Mouse (Mus musculus): Measurements from ENCODE around the gene Myom1. TPM values are rescaled to one million over a fixed set of nuclear protein-coding genes. Genes with fewer than 3 reads are reported as not detected.

Myom1 gene
- polyA plus RNA-seq, 1 experiment from 2014 or later = 10.8 TPM

DNA sequence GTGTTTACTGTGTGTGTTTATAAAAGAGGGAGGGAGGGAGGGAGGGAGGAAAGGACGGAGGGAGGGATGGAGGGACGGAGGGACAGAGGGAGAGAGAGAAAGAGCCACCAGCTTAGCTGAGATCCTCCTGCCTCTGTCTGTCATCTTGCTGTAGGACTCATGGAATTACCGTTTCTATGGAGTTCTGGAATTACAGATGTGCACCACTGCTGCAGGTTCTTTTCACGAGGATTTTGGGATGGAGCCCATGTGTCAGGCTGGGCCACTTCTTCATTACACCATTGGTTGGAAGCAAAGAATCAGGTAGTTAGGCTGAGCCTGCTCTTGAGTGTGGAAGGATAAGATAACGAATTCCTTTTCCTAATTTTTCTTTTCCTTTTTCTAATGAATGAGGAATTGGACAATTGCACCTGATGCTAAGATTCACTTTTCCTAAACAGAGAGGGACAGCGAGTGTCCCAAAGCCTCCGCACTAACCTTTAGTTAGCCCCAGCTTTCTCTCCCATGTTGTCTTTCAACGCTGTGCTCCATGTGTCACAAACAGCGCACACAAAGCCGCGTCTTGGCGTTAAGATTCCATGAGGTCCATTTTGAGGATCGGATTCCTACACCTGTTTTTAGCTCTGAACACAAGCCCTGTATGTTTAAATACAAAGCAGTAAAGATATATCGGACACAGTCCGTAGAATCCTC lies 16.3 kb downstream of the Myom1 start:
- Histone ChIP-seq H3K9ac (ENCODE audit: low read depth, low read length) (no peak overlapping the region), H3K4me3 (ENCODE audit: low read length) (no peak overlapping the region), H3K4me2 (ENCODE audit: low read depth, low read length) (peak overlapping the region; percentile 34; the same call in 1 of the 2 replicates), H3K4me1 (ENCODE audit: control insufficient read depth, insufficient read depth, low read length) (peaks cover 8% of the 10 kb centered on the region), H3K36me3 (ENCODE audit: control insufficient read depth, insufficient read depth, low read length) (no peaks in the 10 kb centered on the region), H3K27me3 (replicated peaks; ENCODE audit: control insufficient read depth, insufficient read depth, low read length) (no peaks in the 10 kb centered on the region), H3K27ac (ENCODE audit: low read length) (no peak overlapping the region), H3K9me3 (ENCODE audit: control insufficient read depth, low read length) (no peaks in the 10 kb centered on the region)
- 82% methylated on average over 15 of the region's 15 CpGs for WGBS
- no peak for ATAC-seq

DNA sequence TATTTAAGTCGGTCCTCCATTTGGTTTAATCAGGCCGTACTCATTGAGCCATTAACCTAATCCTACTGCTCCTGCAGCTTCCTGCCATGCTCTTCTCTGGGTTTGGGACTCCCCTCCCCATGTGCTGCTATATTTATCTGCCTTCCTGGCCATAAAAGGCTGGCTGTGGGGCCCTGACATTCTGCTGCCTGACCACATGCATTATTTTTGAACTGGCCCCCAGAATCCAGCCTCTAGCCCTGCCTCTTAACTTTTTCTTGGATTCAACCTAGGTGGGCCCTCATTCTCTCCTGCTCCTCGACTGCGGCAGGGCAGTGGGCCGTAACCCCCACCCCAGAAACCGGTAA lies 16.8 kb downstream of the Myom1 start:
- 20% methylated on average over 6 of the region's 6 CpGs for WGBS

DNA sequence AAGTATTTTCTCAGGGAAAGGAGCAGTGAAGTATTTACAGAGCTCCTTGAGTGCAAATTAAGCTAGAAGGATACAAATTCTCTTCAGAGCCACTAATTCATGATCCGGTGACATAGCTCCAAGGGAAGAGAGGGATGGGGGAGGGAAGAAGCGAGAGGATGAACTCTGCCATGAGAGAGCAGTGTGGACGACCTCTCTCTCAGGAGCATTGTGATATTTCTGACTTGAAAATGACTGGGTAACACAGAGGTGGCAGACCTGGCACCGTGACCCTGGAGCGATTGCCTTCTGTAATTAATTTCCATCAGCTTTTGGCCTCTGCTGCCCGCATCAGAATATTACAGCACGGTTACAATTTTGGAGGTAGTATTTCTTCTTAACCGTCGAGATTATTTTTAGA lies 17.4 kb downstream of the Myom1 start:
- Histone ChIP-seq H3K4me1 (ENCODE audit: control insufficient read depth, insufficient read depth, low read length) (peaks cover 8% of the 10 kb centered on the region), H3K36me3 (ENCODE audit: control insufficient read depth, insufficient read depth, low read length) (no peaks in the 10 kb centered on the region), H3K9ac (ENCODE audit: low read depth, low read length) (peak overlapping the region; percentile 58), H3K27me3 (replicated peaks; ENCODE audit: control insufficient read depth, insufficient read depth, low read length) (no peaks in the 10 kb centered on the region), H3K27ac (ENCODE audit: low read length) (peak overlapping the region; percentile 50), H3K4me2 (ENCODE audit: low read depth, low read length) (peak overlapping the region; percentile 34; the same call in 1 of the 2 replicates), H3K9me3 (ENCODE audit: control insufficient read depth, low read length) (no peaks in the 10 kb centered on the region), H3K4me3 (ENCODE audit: low read length) (peak overlapping the region; percentile 28)
- 59% methylated on average over 9 of the region's 9 CpGs for WGBS
- ATAC-seq = 0 out of 2 replicates have a peak, but pooled peaks have one; percentile 49

More for the DNA sequence above, 16.8 kb downstream of the Myom1 start:
- peak overlapping the region; percentile 34 for H3K4me2 ChIP-seq (ENCODE audit: low read depth, low read length)
- peaks cover 8% of the 10 kb centered on the region for H3K4me1 ChIP-seq (ENCODE audit: control insufficient read depth, insufficient read depth, low read length)
- peak overlapping the region; percentile 50 for H3K27ac ChIP-seq (ENCODE audit: low read length)
- no peaks in the 10 kb centered on the region for H3K36me3 ChIP-seq (ENCODE audit: control insufficient read depth, insufficient read depth, low read length)
- H3K9ac ChIP-seq (ENCODE audit: low read depth, low read length) = peak overlapping the region; percentile 58
- H3K27me3 ChIP-seq (replicated peaks; ENCODE audit: control insufficient read depth, insufficient read depth, low read length) = no peaks in the 10 kb centered on the region
- ATAC-seq = peak; percentile 58; the same call in 1 of the 2 replicates
- H3K4me3 ChIP-seq (ENCODE audit: low read length) = peak overlapping the region; percentile 28
- H3K9me3 ChIP-seq (ENCODE audit: control insufficient read depth, low read length) = no peaks in the 10 kb centered on the region

- 88% methylated on average over 13 of the region's 13 CpGs for WGBS
- ATAC-seq = no peak
Observed at GRCm38 (mm10) chr17:71022841-71023240, 20.4 kb downstream of the Myom1 start.

DNA sequence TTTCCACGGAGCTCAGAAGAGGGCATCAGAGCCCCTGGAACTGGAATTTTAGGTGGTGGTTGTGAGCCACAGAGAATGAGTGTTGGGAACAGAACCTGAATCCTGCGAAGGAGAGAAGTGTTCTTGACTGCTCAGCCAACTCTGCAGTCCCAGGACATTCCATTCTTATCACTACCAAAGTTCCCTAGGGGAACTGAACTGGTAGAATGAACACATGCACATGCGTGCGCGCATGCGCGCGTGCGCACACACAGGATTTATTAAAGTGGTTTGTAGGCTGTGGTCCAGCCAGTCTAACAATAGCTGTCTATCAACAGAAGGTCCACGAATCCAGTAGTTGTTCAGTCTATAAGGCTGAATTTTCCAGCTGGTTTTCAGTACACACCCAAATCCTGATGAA lies 21.6 kb downstream of the Myom1 start:
- no peak for ATAC-seq
- Histone ChIP-seq H3K9me3 (ENCODE audit: control insufficient read depth, low read length) (no peaks in the 10 kb centered on the region), H3K4me2 (ENCODE audit: low read depth, low read length) (no peak overlapping the region), H3K9ac (ENCODE audit: low read depth, low read length) (no peak overlapping the region), H3K27me3 (replicated peaks; ENCODE audit: control insufficient read depth, insufficient read depth, low read length) (no peaks in the 10 kb centered on the region), H3K27ac (ENCODE audit: low read length) (no peak overlapping the region), H3K36me3 (ENCODE audit: control insufficient read depth, insufficient read depth, low read length) (no peaks in the 10 kb centered on the region), H3K4me1 (ENCODE audit: control insufficient read depth, insufficient read depth, low read length) (peaks cover 7% of the 10 kb centered on the region), H3K4me3 (ENCODE audit: low read length) (no peak overlapping the region)
- WGBS = 91% methylated on average over 10 of the region's 10 CpGs

More at GRCm38 (mm10) chr17:71022841-71023240, 20.4 kb downstream of the Myom1 start:
- Histone ChIP-seq H3K4me3 (ENCODE audit: low read length) (no peak overlapping the region), H3K27ac (ENCODE audit: low read length) (no peak overlapping the region), H3K36me3 (ENCODE audit: control insufficient read depth, insufficient read depth, low read length) (no peaks in the 10 kb centered on the region), H3K9ac (ENCODE audit: low read depth, low read length) (no peak overlapping the region), H3K4me2 (ENCODE audit: low read depth, low read length) (no peak overlapping the region), H3K27me3 (replicated peaks; ENCODE audit: control insufficient read depth, insufficient read depth, low read length) (no peaks in the 10 kb centered on the region), H3K9me3 (ENCODE audit: control insufficient read depth, low read length) (no peaks in the 10 kb centered on the region), H3K4me1 (ENCODE audit: control insufficient read depth, insufficient read depth, low read length) (peaks cover 8% of the 10 kb centered on the region)

DNA sequence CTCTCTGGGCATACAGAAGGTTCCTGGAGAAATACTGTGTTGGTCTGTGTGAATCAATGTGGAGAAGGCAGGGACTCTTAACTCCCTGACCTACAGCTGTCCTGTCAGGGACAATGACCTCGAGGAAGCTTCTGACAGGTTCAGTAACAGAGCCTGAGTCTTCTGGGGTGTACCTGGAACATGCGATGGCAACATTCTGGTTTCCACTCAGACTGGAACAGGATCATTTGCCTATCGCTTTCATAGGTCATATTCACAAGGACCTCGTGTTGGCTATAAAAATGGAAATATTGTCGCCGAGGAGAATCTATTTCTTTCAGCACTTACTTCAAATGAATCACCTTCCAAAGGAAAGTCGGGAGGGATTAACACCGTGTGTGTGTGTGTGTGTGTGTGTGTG lies 23.5 kb downstream of the Myom1 start:
- Histone ChIP-seq H3K4me3 (ENCODE audit: low read length) (no peak overlapping the region), H3K9me3 (ENCODE audit: control insufficient read depth, low read length) (no peaks in the 10 kb centered on the region), H3K36me3 (ENCODE audit: control insufficient read depth, insufficient read depth, low read length) (no peaks in the 10 kb centered on the region), H3K27ac (ENCODE audit: low read length) (no peak overlapping the region), H3K27me3 (replicated peaks; ENCODE audit: control insufficient read depth, insufficient read depth, low read length) (no peaks in the 10 kb centered on the region), H3K4me2 (ENCODE audit: low read depth, low read length) (no peak overlapping the region), H3K9ac (ENCODE audit: low read depth, low read length) (no peak overlapping the region), H3K4me1 (ENCODE audit: control insufficient read depth, insufficient read depth, low read length) (no peaks in the 10 kb centered on the region)
- ATAC-seq = no peak
- 79% methylated on average over 8 of the region's 8 CpGs for WGBS

GRCm38 (mm10) chr17:71027186-71027585 lies 24.8 kb downstream of the Myom1 start:
- H3K4me2 ChIP-seq (ENCODE audit: low read depth, low read length) = no peak overlapping the region
- no peak overlapping the region for H3K4me3 ChIP-seq (ENCODE audit: low read length)
- H3K27me3 ChIP-seq (replicated peaks; ENCODE audit: control insufficient read depth, insufficient read depth, low read length) = no peaks in the 10 kb centered on the region
- H3K36me3 ChIP-seq (ENCODE audit: control insufficient read depth, insufficient read depth, low read length) = no peaks in the 10 kb centered on the region
- H3K27ac ChIP-seq (ENCODE audit: low read length) = no peak overlapping the region
- no peaks in the 10 kb centered on the region for H3K4me1 ChIP-seq (ENCODE audit: control insufficient read depth, insufficient read depth, low read length)
- no peak for ATAC-seq
- no peak overlapping the region for H3K9ac ChIP-seq (ENCODE audit: low read depth, low read length)
- no peaks in the 10 kb centered on the region for H3K9me3 ChIP-seq (ENCODE audit: control insufficient read depth, low read length)
- 93% methylated on average over 3 of the region's 3 CpGs for WGBS

DNA sequence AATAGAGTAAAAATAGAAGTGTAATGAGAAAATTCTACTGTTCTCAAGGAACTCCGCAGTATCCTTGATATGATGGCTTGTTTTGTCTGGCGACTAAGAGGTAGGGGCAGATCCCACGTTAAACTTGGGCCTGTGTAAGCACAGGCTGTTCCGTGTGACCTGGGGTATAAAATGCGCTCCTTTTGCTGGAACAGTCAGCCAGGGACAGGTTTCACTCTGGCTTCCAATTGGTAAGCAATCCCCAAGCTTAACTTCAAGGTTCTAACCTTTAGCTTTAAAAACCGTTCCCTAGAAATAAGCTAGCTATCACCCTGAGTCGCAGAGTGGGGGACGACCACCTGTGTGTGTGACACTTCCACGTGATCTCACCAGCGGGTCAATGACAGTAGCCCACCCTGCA lies 30.3 kb downstream of the Myom1 start:
- WGBS = 79% methylated on average over 10 of the region's 10 CpGs
- Histone ChIP-seq H3K27me3 (replicated peaks; ENCODE audit: control insufficient read depth, insufficient read depth, low read length) (no peaks in the 10 kb centered on the region), H3K36me3 (ENCODE audit: control insufficient read depth, insufficient read depth, low read length) (no peaks in the 10 kb centered on the region), H3K27ac (ENCODE audit: low read length) (no peak overlapping the region), H3K4me3 (ENCODE audit: low read length) (no peak overlapping the region), H3K9me3 (ENCODE audit: control insufficient read depth, low read length) (no peaks in the 10 kb centered on the region), H3K4me2 (ENCODE audit: low read depth, low read length) (no peak overlapping the region), H3K9ac (ENCODE audit: low read depth, low read length) (no peak overlapping the region), H3K4me1 (ENCODE audit: control insufficient read depth, insufficient read depth, low read length) (no peaks in the 10 kb centered on the region)
- ATAC-seq = no peak

GRCm38 (mm10) chr17:71034472-71034871 lies 32.0 kb downstream of the Myom1 start:
- H3K4me1 ChIP-seq (ENCODE audit: control insufficient read depth, insufficient read depth, low read length) = no peaks in the 10 kb centered on the region
- WGBS = 67% methylated on average over 5 of the region's 5 CpGs
- H3K27me3 ChIP-seq (replicated peaks; ENCODE audit: control insufficient read depth, insufficient read depth, low read length) = no peaks in the 10 kb centered on the region
- H3K4me3 ChIP-seq (ENCODE audit: low read length) = no peak overlapping the region
- H3K9ac ChIP-seq (ENCODE audit: low read depth, low read length) = no peak overlapping the region
- H3K27ac ChIP-seq (ENCODE audit: low read length) = no peak overlapping the region
- ATAC-seq = no peak
- no peaks in the 10 kb centered on the region for H3K36me3 ChIP-seq (ENCODE audit: control insufficient read depth, insufficient read depth, low read length)
- H3K9me3 ChIP-seq (ENCODE audit: control insufficient read depth, low read length) = no peaks in the 10 kb centered on the region
- H3K4me2 ChIP-seq (ENCODE audit: low read depth, low read length) = no peak overlapping the region

DNA sequence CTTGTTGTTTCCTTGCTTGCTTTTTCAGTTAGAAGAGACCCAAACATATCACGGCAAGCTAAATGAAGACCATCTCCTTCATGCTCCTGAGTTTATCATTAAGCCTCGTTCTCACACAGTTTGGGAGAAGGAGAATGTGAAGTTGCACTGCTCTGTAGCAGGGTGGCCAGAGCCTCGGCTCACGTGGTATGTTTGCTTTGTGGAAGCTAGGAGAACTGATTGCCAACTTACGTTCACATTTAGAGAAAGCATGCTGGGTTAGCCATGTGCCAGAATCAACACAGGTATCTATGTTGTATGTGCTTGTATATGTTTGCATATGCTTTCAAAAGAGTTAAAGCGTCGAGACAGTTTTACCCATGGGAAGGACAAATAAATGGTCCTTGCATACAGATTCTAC lies 34.8 kb downstream of the Myom1 start:
- Histone ChIP-seq H3K4me3 (ENCODE audit: low read length) (no peak overlapping the region), H3K36me3 (ENCODE audit: control insufficient read depth, insufficient read depth, low read length) (no peaks in the 10 kb centered on the region), H3K27me3 (replicated peaks; ENCODE audit: control insufficient read depth, insufficient read depth, low read length) (no peaks in the 10 kb centered on the region), H3K4me2 (ENCODE audit: low read depth, low read length) (no peak overlapping the region), H3K4me1 (ENCODE audit: control insufficient read depth, insufficient read depth, low read length) (no peaks in the 10 kb centered on the region), H3K27ac (ENCODE audit: low read length) (no peak overlapping the region), H3K9me3 (ENCODE audit: control insufficient read depth, low read length) (no peaks in the 10 kb centered on the region), H3K9ac (ENCODE audit: low read depth, low read length) (no peak overlapping the region)
- WGBS = 67% methylated on average over 7 of the region's 7 CpGs
- ATAC-seq = no peak
